Mouse (Mus musculus): ENCODE measurements around the gene Ptpn18.
"Not testable (repeated sequence)": the region's sequence is repeated elsewhere in the genome, so short reads cannot be mapped to it uniquely, and the experiment has no call there.

Ptpn18 gene

GRCm38 (mm10) chr1:34459284-34460060, at the start of gene Ptpn18:
TSS of gene Ptpn18 (plus strand) at chr1:34459762.
- peak; percentile 93 for DNase-seq (ENCODE audit: low read depth)

- no peak for DNase-seq (ENCODE audit: low read depth)
Measured at GRCm38 (mm10) chr1:34428466-34428865, 31.1 kb upstream of the Ptpn18 start.

GRCm38 (mm10) chr1:34429281-34429680, 30.3 kb upstream of the Ptpn18 start:
- no peak for DNase-seq (ENCODE audit: low read depth)

- DNase-seq (ENCODE audit: low read depth): no peak
Measured at GRCm38 (mm10) chr1:34430981-34431380, 28.6 kb upstream of the Ptpn18 start.

- DNase-seq (ENCODE audit: low read depth): no peak
Measured at GRCm38 (mm10) chr1:34431431-34431830, 28.1 kb upstream of the Ptpn18 start.

GRCm38 (mm10) chr1:34432411-34432775, 27.2 kb upstream of the Ptpn18 start:
- DNase-seq (ENCODE audit: low read depth): no peak

GRCm38 (mm10) chr1:34432776-34433481, 26.6 kb upstream of the Ptpn18 start:
- peak; percentile 77 for DNase-seq (ENCODE audit: low read depth)

GRCm38 (mm10) chr1:34433891-34434521, 25.6 kb upstream of the Ptpn18 start:
- peak; percentile 80 for DNase-seq (ENCODE audit: low read depth)

GRCm38 (mm10) chr1:34434660-34435160, 24.9 kb upstream of the Ptpn18 start:
- peak; percentile 97 for DNase-seq (ENCODE audit: low read depth)

GRCm38 (mm10) chr1:34435371-34436120, 24.0 kb upstream of the Ptpn18 start:
- peak; percentile 22 for DNase-seq (ENCODE audit: low read depth)

GRCm38 (mm10) chr1:34436374-34436773, 23.2 kb upstream of the Ptpn18 start:
- DNase-seq (ENCODE audit: low read depth): peak; percentile 33

- not testable (repeated sequence) for DNase-seq (ENCODE audit: low read depth)
Measured at GRCm38 (mm10) chr1:34437366-34437765, 22.2 kb upstream of the Ptpn18 start.

- DNase-seq (ENCODE audit: low read depth): peak; percentile 20
Measured at GRCm38 (mm10) chr1:34438381-34439051, 21.0 kb upstream of the Ptpn18 start.

GRCm38 (mm10) chr1:34439215-34439960, 20.2 kb upstream of the Ptpn18 start, which contains the start of the genes Ccdc115 and Imp4:
TSS of gene Ccdc115 (minus strand) at chr1:34439672.
TSS of gene Imp4 (plus strand) at chr1:34439851.
- DNase-seq (ENCODE audit: low read depth): peak; percentile 99

GRCm38 (mm10) chr1:34439961-34440630, 19.5 kb upstream of the Ptpn18 start:
- no peak for DNase-seq (ENCODE audit: low read depth)

GRCm38 (mm10) chr1:34443124-34443523, 16.4 kb upstream of the Ptpn18 start:
- no peak for DNase-seq (ENCODE audit: low read depth)

GRCm38 (mm10) chr1:34458431-34458830, 1.1 kb upstream of the Ptpn18 start:
- DNase-seq (ENCODE audit: low read depth): peak; percentile 66

- DNase-seq (ENCODE audit: low read depth): no peak
Measured at GRCm38 (mm10) chr1:34460061-34460441, 489 bp downstream of the Ptpn18 start.

- DNase-seq (ENCODE audit: low read depth): peak; percentile 94
Measured at GRCm38 (mm10) chr1:34462766-34463165, 3.2 kb downstream of the Ptpn18 start.

GRCm38 (mm10) chr1:34464310-34464817, 4.8 kb downstream of the Ptpn18 start:
- peak; percentile 68 for DNase-seq (ENCODE audit: low read depth)
